Mouse (Mus musculus) adrenal gland, adult 10 weeks (tissue): Measurements from ENCODE around the gene Chrnb2. TPM values are rescaled to one million over a fixed set of nuclear protein-coding genes. Genes with fewer than 3 reads are reported as not detected.

Experiments
- polyA plus RNA-seq: library from polyadenylated mRNA; stranded (reverse); fragments of 350-450 nt; fragmentation: Illumina TruSeq; extraction: RNeasy Lipid Tissue Mini Kit (QIAGEN cat#74804); gene quantifications from one replicate; pipeline ENCODE4 v1.2.3, GENCODE M21; 2014; ENCODE audit warnings: low read depth, low replicate concordance

Chrnb2 gene
- 1.5 TPM for polyA plus RNA-seq

GRCm38 (mm10) chr3:89764119-89764724 lies at the start of gene Chrnb2:
TSS of gene Chrnb2 (minus strand) at chr3:89764632.

DNA sequence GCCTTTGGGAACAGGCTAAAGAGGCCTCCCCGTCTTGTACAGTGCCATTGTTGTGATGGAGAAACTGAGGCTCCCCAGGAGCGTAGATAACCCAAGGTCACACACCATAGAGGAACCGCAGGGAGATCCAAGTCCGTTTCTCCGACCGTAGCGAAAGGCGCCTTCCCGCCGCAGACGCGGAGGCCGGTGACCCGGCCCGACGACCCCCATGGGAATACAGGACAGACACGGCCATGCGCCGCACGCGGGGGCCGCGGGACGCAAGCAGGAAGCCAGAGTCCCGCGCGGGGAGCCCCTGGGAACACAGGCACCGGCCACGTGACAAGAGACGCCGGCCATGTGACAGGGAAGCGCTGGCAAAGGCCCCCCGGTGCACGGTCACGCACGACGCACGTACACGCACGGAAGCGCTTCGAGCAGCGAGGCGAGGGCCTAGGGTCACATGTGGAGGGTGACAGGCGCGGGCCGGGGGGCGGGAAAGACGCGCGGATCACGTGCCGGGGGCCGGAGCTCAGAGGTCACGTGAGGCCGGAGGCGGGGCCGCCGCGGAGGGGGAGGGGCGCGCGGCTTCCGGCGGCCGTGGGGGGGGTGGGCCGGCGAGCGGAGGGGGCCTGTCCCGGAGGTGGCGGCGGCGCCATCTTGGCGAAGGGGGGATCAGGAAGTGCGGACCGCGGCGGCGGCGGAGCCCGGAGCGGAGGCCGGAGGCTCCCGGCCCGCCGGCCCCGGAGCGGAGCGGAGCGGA lies 8.7 kb upstream of the Chrnb2 start, which contains the start of gene Ube2q1:
TSS of gene Ube2q1 (plus strand) at position 649 of the 742 bp plus-strand sequence.

GRCm38 (mm10) chr3:89714359-89715206 lies 49.8 kb downstream of the Chrnb2 start, which contains the start of gene Adar:
TSS of gene Adar (plus strand) at chr3:89715022.

Other genes with a start within 250 kb of the Chrnb2 start
- gene Kcnn3, start 244.5 kb downstream of the Chrnb2 start, polyA plus RNA-seq: 3.4 TPM
- 7.5 TPM for gene Adar, start 49.6 kb downstream of the Chrnb2 start, polyA plus RNA-seq
- 80.7 TPM for gene Ube2q1, start 9.0 kb upstream of the Chrnb2 start, polyA plus RNA-seq
- 11.1 TPM for gene She, start 66.7 kb upstream of the Chrnb2 start, polyA plus RNA-seq
- gene Il6ra, start 148.6 kb upstream of the Chrnb2 start, polyA plus RNA-seq: 3.1 TPM
- gene Atp8b2, start 198.9 kb upstream of the Chrnb2 start, polyA plus RNA-seq: 18.3 TPM
- 93.4 TPM for gene Hax1, start 234.1 kb upstream of the Chrnb2 start, polyA plus RNA-seq